Mouse (Mus musculus) myocyte (in vitro differentiated cells): ENCODE results near the gene Cfap157. TPM values are rescaled to one million over a fixed set of nuclear protein-coding genes. Genes with fewer than 3 reads are reported as not detected.

Source experiments
- H3K27me3 ChIP-seq: one replicate; pipeline ENCODE4 v1.6.1; 2011; ENCODE audit not compliant: control insufficient read depth, insufficient read depth, insufficient read length
- H3K36me3 ChIP-seq: one replicate; pipeline ENCODE4 v1.6.1; 2011; ENCODE audit not compliant: control insufficient read depth, insufficient read depth
- H3K4me2 ChIP-seq: one replicate; pipeline ENCODE4 v1.6.1; 2011; ENCODE audit warnings: low read depth, control low read depth
- H3K4me3 ChIP-seq: one replicate; pipeline ENCODE4 v1.5.1; 2011; ENCODE audit warnings: mild to moderate bottlenecking, control low read depth, moderate library complexity
- H3K79me2 ChIP-seq: one replicate; pipeline ENCODE4 v1.6.1; 2011; ENCODE audit not compliant: control insufficient read depth, insufficient read depth
- H3ac ChIP-seq: one replicate; pipeline ENCODE4 v1.6.1; 2011; ENCODE audit not compliant: control insufficient read depth, insufficient read length
- CEBPB ChIP-seq: IDR thresholded peaks from 2 replicates; pipeline ENCODE4 v1.6.1; 2011; ENCODE audit warnings: mild to moderate bottlenecking, moderate library complexity; ENCODE audit not compliant: poor library complexity, insufficient read depth, severe bottlenecking
- E2F4 ChIP-seq: IDR thresholded peaks from one replicate; pipeline ENCODE4 v1.6.1; 2011; ENCODE audit warnings: mild to moderate bottlenecking, control low read depth, moderate library complexity; ENCODE audit not compliant: insufficient read depth
- MAX ChIP-seq: IDR thresholded peaks from one replicate; pipeline ENCODE4 v1.6.1; 2011; ENCODE audit warnings: low read depth, mild to moderate bottlenecking, control low read depth
- MYOD1 ChIP-seq, 3 experiments: IDR thresholded peaks; one replicate each; pipeline ENCODE4 v1.6.1; 2011; ENCODE audit warnings: control low read depth in 2 of 3, low read depth in 2 of 3, mild to moderate bottlenecking in 2 of 3, moderate library complexity in 1 of 3; ENCODE audit not compliant: insufficient read length in 2 of 3, control insufficient read depth in 1 of 3
- MYOG ChIP-seq, 3 experiments: IDR thresholded peaks; one replicate each; pipeline ENCODE4 v1.6.1; 2011; ENCODE audit warnings: control low read depth in 2 of 3, low read depth in 2 of 3, mild to moderate bottlenecking in 2 of 3; ENCODE audit not compliant: insufficient read length in 2 of 3, control insufficient read depth in 1 of 3, insufficient read depth in 1 of 3
- POLR2A ChIP-seq: IDR thresholded peaks from one replicate; pipeline ENCODE4 v1.6.1; 2011; ENCODE audit warnings: low read depth, mild to moderate bottlenecking, control low read depth, moderate library complexity; ENCODE audit not compliant: insufficient read length
- POLR2AphosphoS2 ChIP-seq: IDR thresholded peaks from one replicate; pipeline ENCODE4 v1.6.1; 2011; ENCODE audit warnings: low read depth, control low read depth; ENCODE audit not compliant: insufficient read length
- REST ChIP-seq: IDR thresholded peaks from one replicate; pipeline ENCODE4 v1.6.1; 2011; ENCODE audit warnings: mild to moderate bottlenecking, control low read depth, moderate library complexity; ENCODE audit not compliant: insufficient read depth, insufficient read length
- SRF ChIP-seq: IDR thresholded peaks from one replicate; pipeline ENCODE4 v1.6.1; 2011; ENCODE audit warnings: low read depth; ENCODE audit not compliant: control insufficient read depth, insufficient read length
- TCF12 ChIP-seq: IDR thresholded peaks from one replicate; pipeline ENCODE4 v1.6.1; 2011; ENCODE audit warnings: mild to moderate bottlenecking, control low read depth; ENCODE audit not compliant: poor library complexity, insufficient read depth, severe bottlenecking
- TCF3 ChIP-seq: IDR thresholded peaks from one replicate; pipeline ENCODE4 v1.6.1; 2011; ENCODE audit warnings: low read depth, control low read depth; ENCODE audit not compliant: insufficient read length
- USF1 ChIP-seq: IDR thresholded peaks from one replicate; pipeline ENCODE4 v1.6.1; 2011; ENCODE audit warnings: low read depth, mild to moderate bottlenecking, control low read depth, moderate library complexity
- polyA plus RNA-seq: library from polyadenylated mRNA; unstranded; fragments of >200 nt; fragmentation: generic; extraction: Trizol; gene quantifications from one replicate; pipeline ENCODE4 v1.2.1, GENCODE M21; 2012; ENCODE audit warnings: missing spikeins

The Cfap157 gene
- polyA plus RNA-seq, 1 experiment = 0.30 TPM

GRCm38 (mm10) chr2:32751665-32752033 is 32.6 kb downstream of the Cfap157 start:
- H3ac ChIP-seq = no peak overlapping the region
- no peak overlapping the region for H3K4me3 ChIP-seq
- no peaks in the 10 kb centered on the region for H3K36me3 ChIP-seq
- no peak for TF ChIP-seq CEBPB
- no peak for TF ChIP-seq TCF12
- TF ChIP-seq E2F4 = no peak
- TF ChIP-seq TCF3 = no peak
- no peak for TF ChIP-seq REST
- no peak for TF ChIP-seq POLR2A
- TF ChIP-seq MYOG (IDR thresholded peaks at IDR 0.05; ENCODE audit: control insufficient read depth in 1 of 3, insufficient read depth in 1 of 3, insufficient read length in 2 of 3, low read depth in 2 of 3) = no peak
- no peak for TF ChIP-seq SRF
- TF ChIP-seq USF1 = no peak
- no peak for TF ChIP-seq POLR2AphosphoS2
- no peak for TF ChIP-seq MYOD1 (IDR thresholded peaks at IDR 0.05; ENCODE audit: control insufficient read depth in 1 of 3, insufficient read length in 2 of 3, low read depth in 2 of 3)
- no peak for TF ChIP-seq MAX
- H3K79me2 ChIP-seq = no peaks in the 10 kb centered on the region
- H3K27me3 ChIP-seq = no peaks in the 10 kb centered on the region
- no peak overlapping the region for H3K4me2 ChIP-seq

DNA sequence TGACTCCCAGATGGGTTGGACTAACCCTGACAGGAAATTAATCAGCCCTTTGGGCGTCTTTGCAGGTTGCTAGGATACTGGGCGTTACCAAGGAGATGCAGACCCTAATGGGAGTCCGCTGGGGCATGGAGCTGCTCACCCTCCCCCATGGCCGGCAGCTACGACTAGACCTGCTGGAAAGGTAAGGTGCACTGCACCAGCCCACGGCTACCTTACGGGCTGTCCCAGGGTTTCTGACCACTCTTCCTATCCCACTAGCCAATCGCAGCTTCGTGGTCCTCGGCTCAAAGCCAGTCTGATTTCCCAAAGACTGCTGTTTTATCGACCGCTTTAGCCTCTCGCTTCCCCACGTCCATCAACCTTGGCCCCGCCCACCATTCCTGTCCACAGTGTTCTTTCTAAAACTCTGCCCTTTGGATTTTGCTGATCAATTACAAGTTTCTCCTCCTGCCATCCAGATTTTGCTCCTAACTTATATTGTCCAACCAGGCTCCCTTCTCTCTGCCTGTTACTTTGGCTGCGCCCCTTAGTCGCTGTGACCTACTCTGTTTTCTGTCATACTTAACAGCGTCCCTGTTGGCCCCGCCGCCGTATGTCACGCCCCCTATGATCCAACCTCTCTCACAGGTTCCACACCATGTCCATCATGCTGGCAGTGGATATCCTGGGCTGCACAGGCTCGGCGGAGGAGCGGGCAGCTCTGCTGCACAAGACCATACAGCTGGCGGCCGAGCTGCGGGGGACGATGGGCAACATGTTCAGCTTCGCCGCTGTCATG is 33.2 kb downstream of the Cfap157 start:
- H3K27me3 ChIP-seq = peaks cover under 1% of the 10 kb centered on the region
- no peak overlapping the region for H3K4me3 ChIP-seq
- H3K4me2 ChIP-seq = no peak overlapping the region
- no peaks in the 10 kb centered on the region for H3K79me2 ChIP-seq
- TF ChIP-seq CEBPB (no peak), MYOG (IDR thresholded peaks at IDR 0.05; ENCODE audit: control insufficient read depth in 1 of 3, insufficient read depth in 1 of 3, insufficient read length in 2 of 3, low read depth in 2 of 3) (no peak), REST (no peak), TCF3 (no peak), POLR2A (no peak), USF1 (no peak), SRF (no peak), POLR2AphosphoS2 (no peak), MYOD1 (IDR thresholded peaks at IDR 0.05; ENCODE audit: control insufficient read depth in 1 of 3, insufficient read length in 2 of 3, low read depth in 2 of 3) (no peak), MAX (no peak), E2F4 (no peak), TCF12 (no peak)
- H3K36me3 ChIP-seq = no peaks in the 10 kb centered on the region
- no peak overlapping the region for H3ac ChIP-seq

DNA sequence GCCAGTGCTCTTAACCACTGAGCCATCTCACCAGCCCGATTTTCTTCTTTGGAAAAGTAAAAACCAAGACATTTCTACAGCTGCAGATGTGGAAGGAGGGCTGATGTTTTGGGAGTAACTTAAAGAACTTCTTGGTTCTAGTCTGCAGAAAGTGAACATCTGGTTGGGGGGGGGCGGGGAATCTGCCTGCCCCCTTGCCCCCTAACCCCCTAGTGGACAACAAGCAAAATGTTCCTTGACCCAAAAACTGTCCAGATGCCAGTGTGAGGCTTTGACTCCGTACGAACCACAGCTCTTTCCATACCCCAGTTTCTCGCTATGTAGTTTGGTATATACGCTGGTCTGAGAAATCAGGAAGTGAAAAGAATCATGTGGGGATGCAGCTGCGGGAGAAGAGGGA is 34.0 kb downstream of the Cfap157 start:
- Histone ChIP-seq H3K36me3 (no peaks in the 10 kb centered on the region), H3K4me3 (no peak overlapping the region), H3ac (no peak overlapping the region), H3K4me2 (no peak overlapping the region), H3K27me3 (peaks cover 7% of the 10 kb centered on the region), H3K79me2 (no peaks in the 10 kb centered on the region)
- TF ChIP-seq USF1 = no peak
- TF ChIP-seq TCF3 = no peak
- TF ChIP-seq MAX = no peak
- no peak for TF ChIP-seq TCF12
- no peak for TF ChIP-seq SRF
- no peak for TF ChIP-seq E2F4

DNA sequence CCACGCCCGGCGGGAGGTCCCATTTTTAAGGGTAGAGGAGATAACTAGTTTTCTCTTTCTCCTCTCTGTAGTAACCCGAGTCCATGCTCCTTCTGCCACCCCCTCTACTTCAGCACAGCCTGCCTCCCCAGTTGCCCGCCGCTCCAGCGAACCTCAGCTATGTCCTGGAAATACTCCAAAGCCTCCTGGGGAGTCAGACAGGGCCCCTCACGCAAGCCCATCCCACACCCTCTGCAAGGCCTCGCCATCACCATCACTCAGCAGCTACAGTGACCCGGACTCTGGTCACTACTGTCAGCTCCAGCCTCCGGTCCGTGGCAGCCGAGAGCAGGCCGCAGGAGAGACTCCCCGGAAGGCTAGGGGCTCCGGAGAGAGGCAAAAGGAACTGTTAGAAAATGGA is 35.1 kb downstream of the Cfap157 start:
- H3K4me3 ChIP-seq = no peak overlapping the region
- no peak for TF ChIP-seq MYOG (IDR thresholded peaks at IDR 0.05; ENCODE audit: control insufficient read depth in 1 of 3, insufficient read depth in 1 of 3, insufficient read length in 2 of 3, low read depth in 2 of 3)
- no peak for TF ChIP-seq MYOD1 (IDR thresholded peaks at IDR 0.05; ENCODE audit: control insufficient read depth in 1 of 3, insufficient read length in 2 of 3, low read depth in 2 of 3)
- no peak for TF ChIP-seq TCF3
- no peak for TF ChIP-seq CEBPB
- TF ChIP-seq USF1 = no peak
- TF ChIP-seq SRF = no peak
- no peak for TF ChIP-seq TCF12
- TF ChIP-seq POLR2AphosphoS2 = no peak
- TF ChIP-seq MAX = no peak
- TF ChIP-seq POLR2A = no peak
- no peak for TF ChIP-seq REST
- TF ChIP-seq E2F4 = no peak
- H3K27me3 ChIP-seq = peaks cover 7% of the 10 kb centered on the region
- no peaks in the 10 kb centered on the region for H3K36me3 ChIP-seq
- no peaks in the 10 kb centered on the region for H3K79me2 ChIP-seq
- H3ac ChIP-seq = no peak overlapping the region
- no peak overlapping the region for H3K4me2 ChIP-seq
